Mouse (Mus musculus) ES-Bruce4 (cell line): ENCODE measurements around the gene Ppih. TPM values are rescaled to one million over a fixed set of nuclear protein-coding genes. Genes with fewer than 3 reads are reported as not detected.

ENCODE experiments used
- H3K27ac ChIP-seq: 2 replicates; pipeline ENCODE4 v1.5.1; 2012; ENCODE audit warnings: low read length, inconsistent platforms; ENCODE audit not compliant: insufficient read depth
- H3K27me3 ChIP-seq: 2 replicates; pipeline ENCODE4 v1.6.1; 2012; ENCODE audit warnings: mild to moderate bottlenecking, low read length, inconsistent platforms; ENCODE audit not compliant: control insufficient read depth, poor library complexity, insufficient read depth, severe bottlenecking
- H3K36me3 ChIP-seq: 2 replicates; pipeline ENCODE4 v1.6.1; 2012; ENCODE audit warnings: inconsistent platforms, mild to moderate bottlenecking, low read length, moderate library complexity; ENCODE audit not compliant: control insufficient read depth, poor library complexity, insufficient read depth, severe bottlenecking
- H3K4me1 ChIP-seq: one replicate; pipeline ENCODE4 v1.8.1; 2011; ENCODE audit warnings: low read length; ENCODE audit not compliant: control insufficient read depth, insufficient read depth
- H3K4me3 ChIP-seq: 2 replicates; pipeline ENCODE4 v1.5.1; 2011; ENCODE audit warnings: low read depth, mild to moderate bottlenecking, low read length
- H3K9ac ChIP-seq: 2 replicates; pipeline ENCODE4 v1.6.1; 2012; ENCODE audit warnings: low read depth, mild to moderate bottlenecking, inconsistent platforms; ENCODE audit not compliant: poor library complexity, severe bottlenecking
- H3K9me3 ChIP-seq: replicated peaks from 2 replicates; pipeline ENCODE4 v1.6.1; 2012; ENCODE audit warnings: mild to moderate bottlenecking, low read length, inconsistent platforms; ENCODE audit not compliant: control insufficient read depth, poor library complexity, insufficient read depth, severe bottlenecking
- CTCF ChIP-seq: IDR thresholded peaks from one replicate; pipeline ENCODE4 v1.8.1; 2011; ENCODE audit warnings: low read depth, low read length
- EP300 ChIP-seq: IDR thresholded peaks from 2 replicates; pipeline ENCODE4 v1.6.1; 2011; ENCODE audit warnings: low read depth, low read length; ENCODE audit not compliant: insufficient read depth
- POLR2A ChIP-seq: IDR thresholded peaks from one replicate; pipeline ENCODE4 v1.8.1; 2011; ENCODE audit warnings: low read length; ENCODE audit not compliant: insufficient read depth
- polyA plus RNA-seq: library from polyadenylated mRNA; stranded (reverse); fragments of >200 nt; gene quantifications from 2 replicates; pipeline ENCODE4 v1.2.4, GENCODE M21; 2011; ENCODE audit warnings: low read depth; ENCODE audit not compliant: missing spikeins, insufficient read depth, insufficient read length

Ppih gene
- polyA plus RNA-seq, 1 experiment: 135 TPM

GRCm38 (mm10) chr4:119305418-119305817 lies 14.9 kb downstream of the Ppih start:
- Histone ChIP-seq H3K4me3 (no peak overlapping the region), H3K4me1 (no peaks in the 10 kb centered on the region), H3K27me3 (no peaks in the 10 kb centered on the region), H3K9me3 (no peaks in the 10 kb centered on the region), H3K9ac (no peak overlapping the region), H3K27ac (no peak overlapping the region), H3K36me3 (peaks cover 12% of the 10 kb centered on the region; the same call in 1 of the 2 replicates)
- no peak for TF ChIP-seq EP300
- TF ChIP-seq POLR2A: no peak

- TF ChIP-seq CTCF: no peak
- no peak for TF ChIP-seq POLR2A
- no peak for TF ChIP-seq EP300
- H3K9me3 ChIP-seq: no peaks in the 10 kb centered on the region
- H3K9ac ChIP-seq: no peak overlapping the region
- peaks cover 7% of the 10 kb centered on the region; the same call in 1 of the 2 replicates for H3K36me3 ChIP-seq
- H3K27ac ChIP-seq: no peak overlapping the region
- H3K4me1 ChIP-seq: no peaks in the 10 kb centered on the region
- H3K27me3 ChIP-seq: no peaks in the 10 kb centered on the region
- no peak overlapping the region for H3K4me3 ChIP-seq
Measured at GRCm38 (mm10) chr4:119303291-119303690, 17.1 kb downstream of the Ppih start.

- Histone ChIP-seq H3K36me3 (no peaks in the 10 kb centered on the region), H3K9ac (no peak overlapping the region), H3K4me1 (no peaks in the 10 kb centered on the region), H3K27ac (no peak overlapping the region), H3K27me3 (no peaks in the 10 kb centered on the region), H3K4me3 (no peak overlapping the region), H3K9me3 (no peaks in the 10 kb centered on the region)
- TF ChIP-seq POLR2A (no peak), CTCF (no peak), EP300 (no peak)
Measured at GRCm38 (mm10) chr4:119301777-119302176, 18.6 kb downstream of the Ppih start.

- TF ChIP-seq CTCF (no peak), EP300 (no peak), POLR2A (no peak)
- Histone ChIP-seq H3K9ac (no peak overlapping the region), H3K27ac (no peak overlapping the region), H3K4me1 (no peaks in the 10 kb centered on the region), H3K9me3 (no peaks in the 10 kb centered on the region), H3K36me3 (no peaks in the 10 kb centered on the region), H3K27me3 (no peaks in the 10 kb centered on the region), H3K4me3 (no peak overlapping the region)
Measured at GRCm38 (mm10) chr4:119300761-119301160, 19.6 kb downstream of the Ppih start.

- H3K27me3 ChIP-seq: no peaks in the 10 kb centered on the region
Measured at GRCm38 (mm10) chr4:119297361-119297760, 23.0 kb downstream of the Ppih start.

GRCm38 (mm10) chr4:119295134-119295453 lies 25.3 kb downstream of the Ppih start:
- Histone ChIP-seq H3K9me3 (no peaks in the 10 kb centered on the region), H3K27me3 (no peaks in the 10 kb centered on the region), H3K4me1 (no peaks in the 10 kb centered on the region), H3K9ac (peak overlapping the region; percentile 75), H3K36me3 (peaks cover 29% of the 10 kb centered on the region), H3K4me3 (peak overlapping the region; percentile 90), H3K27ac (peak overlapping the region; percentile 87)
- TF ChIP-seq EP300: no peak
- no peak for TF ChIP-seq POLR2A

More at GRCm38 (mm10) chr4:119297361-119297760, 23.0 kb downstream of the Ppih start:
- Histone ChIP-seq H3K4me1 (no peaks in the 10 kb centered on the region), H3K9me3 (no peaks in the 10 kb centered on the region), H3K36me3 (peaks cover 10% of the 10 kb centered on the region), H3K9ac (no peak overlapping the region), H3K4me3 (no peak overlapping the region), H3K27ac (no peak overlapping the region)
- TF ChIP-seq EP300 (no peak), POLR2A (no peak), CTCF (no peak)
